Mouse (Mus musculus) embryonic fibroblast, embryonic 13.5 days (primary cell): ENCODE measurements around the gene Vmn1r37. TPM values are rescaled to one million over a fixed set of nuclear protein-coding genes. Genes with fewer than 3 reads are reported as not detected.
"Not testable (repeated sequence)": the region's sequence is repeated elsewhere in the genome, so short reads cannot be mapped to it uniquely, and the experiment has no call there.

Source experiments
- H3K27ac ChIP-seq: 2 replicates; pipeline ENCODE4 v1.5.1; 2012; ENCODE audit warnings: low read length, control low read depth, inconsistent platforms; ENCODE audit not compliant: insufficient read depth
- H3K4me1 ChIP-seq: 2 replicates; pipeline ENCODE4 v1.6.1; 2011; ENCODE audit warnings: low read length; ENCODE audit not compliant: control insufficient read depth, insufficient read depth
- H3K4me3 ChIP-seq: 2 replicates; pipeline ENCODE4 v1.5.1; 2011; ENCODE audit warnings: mild to moderate bottlenecking, control low read depth, low read length; ENCODE audit not compliant: insufficient read depth
- CTCF ChIP-seq: IDR thresholded peaks from 2 replicates; pipeline ENCODE4 v1.5.1; 2011; ENCODE audit warnings: mild to moderate bottlenecking, control low read depth, low read length, moderate library complexity, borderline replicate concordance; ENCODE audit not compliant: insufficient read depth
- POLR2A ChIP-seq: IDR thresholded peaks from 2 replicates; pipeline ENCODE4 v1.6.1; 2011; ENCODE audit warnings: low read depth, mild to moderate bottlenecking, control low read depth, low read length, moderate library complexity
- polyA plus RNA-seq: library from polyadenylated mRNA; stranded (reverse); fragments of >200 nt; gene quantifications from 2 replicates; pipeline ENCODE4 v1.2.4, GENCODE M21; 2011; ENCODE audit warnings: low read depth; ENCODE audit not compliant: missing spikeins, insufficient read length

The Vmn1r37 gene
- polyA plus RNA-seq, result not detected in 2 replicates

GRCm38 (mm10) chr6:66729082-66729481 lies at the start of gene Vmn1r37:
Vmn1r37 (plus strand) TSS chr6:66729382.
- not testable (repeated sequence) for H3K4me1 ChIP-seq, H3K27ac ChIP-seq, H3K4me3 ChIP-seq

GRCm38 (mm10) chr6:66685806-66686205 lies 43.4 kb upstream of the Vmn1r37 start, which contains the start of gene Vmn1r35:
Vmn1r35 (minus strand) TSS chr6:66685906.
- Histone ChIP-seq H3K4me1 (no peaks in the 10 kb centered on the region), H3K4me3 (no peak within 1 kb of the TSS), H3K27ac (no peak within 1 kb of the TSS)
- TF ChIP-seq POLR2A, result no peak
- TF ChIP-seq CTCF, result no peak

GRCm38 (mm10) chr6:66708901-66709300 lies 20.3 kb upstream of the Vmn1r37 start:
- TF ChIP-seq POLR2A, result no peak
- H3K4me3 ChIP-seq, result no peak overlapping the region
- no peak overlapping the region for H3K27ac ChIP-seq
- H3K4me1 ChIP-seq, result no peaks in the 10 kb centered on the region

- TF ChIP-seq CTCF, result no peak
- no peak for TF ChIP-seq POLR2A
- H3K4me3 ChIP-seq, result no peak overlapping the region
Measured at GRCm38 (mm10) chr6:66713854-66714253, 15.3 kb upstream of the Vmn1r37 start.

GRCm38 (mm10) chr6:66719068-66719467 lies 10.1 kb upstream of the Vmn1r37 start, which contains the start of gene Vmn1r36:
Vmn1r36 (minus strand) TSS chr6:66719168.
- not testable (repeated sequence) for H3K4me1 ChIP-seq, H3K4me3 ChIP-seq, H3K27ac ChIP-seq

More at GRCm38 (mm10) chr6:66713854-66714253, 15.3 kb upstream of the Vmn1r37 start:
- Histone ChIP-seq H3K27ac (no peak overlapping the region), H3K4me1 (no peaks in the 10 kb centered on the region)

GRCm38 (mm10) chr6:66782527-66782926 lies 53.3 kb downstream of the Vmn1r37 start, which contains the start of gene Vmn1r38:
Vmn1r38 (minus strand) TSS chr6:66782627.
- H3K4me1 ChIP-seq, H3K4me3 ChIP-seq, H3K27ac ChIP-seq: not testable (repeated sequence)

Other genes starting within 250 kb of the Vmn1r37 start
- 57.7 and 62.6 TPM in 2 replicates for gene Mad2l1, start 194.0 kb upstream of the Vmn1r37 start, polyA plus RNA-seq
- not detected in 2 replicates for gene Vmn1r32, start 169.3 kb upstream of the Vmn1r37 start, polyA plus RNA-seq
- gene Vmn1r33, start 111.1 kb upstream of the Vmn1r37 start, polyA plus RNA-seq, result not detected in 2 replicates
- gene Vmn1r34, start 85.5 kb upstream of the Vmn1r37 start, polyA plus RNA-seq, result not detected in 2 replicates
- gene Vmn1r35, start 43.5 kb upstream of the Vmn1r37 start, polyA plus RNA-seq, result not detected in 2 replicates
- not detected in 2 replicates for gene Vmn1r36, start 10.2 kb upstream of the Vmn1r37 start, polyA plus RNA-seq
- gene Vmn1r38, start 53.2 kb downstream of the Vmn1r37 start, polyA plus RNA-seq, result not detected in 2 replicates
- gene Vmn1r39, start 81.2 kb downstream of the Vmn1r37 start, polyA plus RNA-seq, result not detected in 2 replicates
- gene Gng12, start 167.0 kb downstream of the Vmn1r37 start, polyA plus RNA-seq, result 246 and 251 TPM in 2 replicates